Mouse (Mus musculus) hindlimb bud, embryonic 11.5 days (tissue): ENCODE data around the gene Sys1.

Source experiments
- DNase-seq: peaks from one replicate; pipeline ENCODE4 v3.0.0-alpha.2; 2012; ENCODE audit warnings: low read depth, low spot score; ENCODE audit errors: extremely low spot score

The Sys1 gene

GRCm38 (mm10) chr2:164496331-164496730, 39.6 kb downstream of the Sys1 start:
- DNase-seq, result no peak

- DNase-seq, result no peak
Observed at GRCm38 (mm10) chr2:164496847-164497690, 40.3 kb downstream of the Sys1 start, which contains the start of gene Pigt. Pigt (plus strand) TSS chr2:164497520.

- DNase-seq, result no peak
Observed at GRCm38 (mm10) chr2:164497691-164498268, 41.0 kb downstream of the Sys1 start.

DNA sequence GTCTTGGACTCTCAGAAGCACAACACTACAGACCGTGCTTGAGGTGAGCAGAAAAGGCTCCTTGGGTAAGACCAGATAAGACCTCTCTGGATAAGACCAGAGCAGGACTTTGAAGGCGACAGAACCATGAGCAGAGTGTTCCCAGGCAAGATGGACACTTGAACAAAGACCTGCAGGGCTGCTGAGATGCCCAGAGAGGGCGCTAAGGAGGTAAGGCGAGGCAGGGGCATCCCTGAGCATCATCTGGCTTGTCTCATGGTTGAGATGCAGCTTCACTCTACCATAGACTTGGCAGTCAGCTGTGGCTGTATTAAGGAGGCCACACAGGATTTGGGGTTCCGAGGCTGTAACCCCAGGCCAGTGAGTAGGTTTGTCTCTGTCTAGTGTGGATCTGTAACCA, 42.6 kb downstream of the Sys1 start:
- no peak for DNase-seq

GRCm38 (mm10) chr2:164500511-164500910, 43.7 kb downstream of the Sys1 start:
- DNase-seq, result no peak

GRCm38 (mm10) chr2:164504919-164505318, 48.2 kb downstream of the Sys1 start:
- no peak for DNase-seq

DNA sequence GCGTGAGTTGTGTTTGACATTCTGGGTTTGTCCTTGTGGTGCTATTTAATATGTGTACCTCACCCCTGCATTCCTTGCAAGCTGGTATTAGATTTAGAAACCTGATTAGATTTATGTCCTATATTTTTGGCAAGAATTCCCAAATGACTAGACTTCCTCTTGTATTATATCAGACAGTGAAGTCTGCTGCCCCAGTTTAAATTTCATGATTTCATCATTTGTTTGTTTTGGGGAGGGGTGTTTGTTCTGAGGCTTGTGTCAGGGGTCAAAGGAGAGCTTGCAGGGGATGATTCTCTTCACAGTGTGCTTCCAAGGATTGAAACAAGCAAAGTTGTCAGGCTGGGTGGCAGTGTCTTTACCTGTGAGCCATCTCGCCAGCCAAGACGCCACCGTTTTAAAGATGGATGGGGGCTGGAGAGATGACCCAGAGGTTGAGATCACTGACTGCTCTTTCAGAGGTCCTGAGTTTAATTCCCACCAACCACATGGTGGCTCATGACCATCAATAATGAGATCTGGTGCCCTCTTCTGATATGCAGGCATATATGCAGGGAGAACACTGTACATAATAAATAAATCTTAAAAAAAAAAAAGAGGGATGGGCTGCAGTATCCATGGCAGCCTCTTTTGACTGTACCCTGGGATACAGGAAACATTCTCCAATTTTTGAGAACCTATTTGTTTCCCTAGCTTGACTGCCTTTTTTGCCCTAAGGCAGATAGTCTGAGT, 49.0 kb downstream of the Sys1 start:
- DNase-seq, result no peak

- no peak for DNase-seq
Observed at GRCm38 (mm10) chr2:164507811-164508210, 51.0 kb downstream of the Sys1 start.

- no peak for DNase-seq
Observed at GRCm38 (mm10) chr2:164510621-164511190, 53.9 kb downstream of the Sys1 start.

DNA sequence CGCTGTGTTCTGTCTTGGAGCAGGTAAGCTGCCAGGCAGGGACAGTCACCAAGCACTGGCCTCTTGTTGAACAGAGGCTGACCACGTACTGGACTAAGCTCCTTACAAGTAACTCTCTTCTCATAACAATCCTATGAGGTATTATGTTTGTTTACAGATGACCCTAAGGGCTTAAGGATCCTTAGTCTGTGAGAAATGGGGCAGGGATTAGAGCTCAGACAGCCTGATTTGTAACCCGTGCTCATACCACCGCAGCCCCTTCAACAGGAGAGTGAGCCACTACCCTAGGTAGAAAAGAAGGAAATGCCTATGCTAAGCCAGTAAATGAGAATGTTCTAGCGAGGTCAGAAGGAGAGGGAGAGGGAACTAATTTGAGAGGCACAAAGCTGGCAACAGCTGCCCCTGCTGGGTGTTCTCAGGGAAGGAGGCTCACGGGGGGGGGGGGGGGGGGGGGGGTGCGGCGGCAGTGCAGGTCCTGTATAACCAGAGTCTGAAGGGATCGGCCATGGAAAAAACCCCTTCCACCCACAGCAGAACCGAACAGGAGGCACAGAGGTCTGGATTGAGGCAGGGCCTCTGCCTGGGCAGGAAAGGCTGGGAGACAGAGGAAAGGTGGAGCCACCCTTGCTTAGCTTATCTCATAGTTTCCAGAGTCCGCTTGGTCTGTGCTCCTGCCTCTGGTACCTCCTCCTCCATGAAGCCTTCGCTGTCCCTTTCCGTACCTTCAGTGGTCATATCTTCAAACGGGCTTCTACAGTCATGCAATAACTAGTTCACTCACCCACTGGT, 55.6 kb downstream of the Sys1 start:
- DNase-seq, result no peak

- no peak for DNase-seq
Observed at GRCm38 (mm10) chr2:164513389-164513788, 56.6 kb downstream of the Sys1 start.

GRCm38 (mm10) chr2:164514916-164515315, 58.2 kb downstream of the Sys1 start:
- DNase-seq, result no peak

DNA sequence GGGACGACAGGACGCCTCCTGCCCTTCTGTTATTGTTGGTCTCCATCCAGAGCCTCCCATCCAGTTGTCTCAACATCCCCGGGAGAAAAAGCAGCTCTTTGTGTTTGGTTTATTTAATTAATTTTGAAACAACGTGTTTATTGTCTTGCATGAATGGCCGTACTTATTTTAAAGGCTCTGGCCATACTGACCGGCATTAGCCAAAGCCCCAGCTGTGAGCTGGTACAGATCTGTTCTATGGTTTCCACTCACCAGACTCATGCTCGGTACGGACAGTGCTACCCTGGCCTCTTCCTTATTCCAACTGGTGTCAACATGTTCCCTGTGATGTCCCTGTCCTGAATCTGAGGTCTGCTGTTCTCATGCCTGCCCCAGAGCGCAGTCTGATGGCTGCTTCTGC, 59.1 kb downstream of the Sys1 start:
- DNase-seq, result no peak

DNA sequence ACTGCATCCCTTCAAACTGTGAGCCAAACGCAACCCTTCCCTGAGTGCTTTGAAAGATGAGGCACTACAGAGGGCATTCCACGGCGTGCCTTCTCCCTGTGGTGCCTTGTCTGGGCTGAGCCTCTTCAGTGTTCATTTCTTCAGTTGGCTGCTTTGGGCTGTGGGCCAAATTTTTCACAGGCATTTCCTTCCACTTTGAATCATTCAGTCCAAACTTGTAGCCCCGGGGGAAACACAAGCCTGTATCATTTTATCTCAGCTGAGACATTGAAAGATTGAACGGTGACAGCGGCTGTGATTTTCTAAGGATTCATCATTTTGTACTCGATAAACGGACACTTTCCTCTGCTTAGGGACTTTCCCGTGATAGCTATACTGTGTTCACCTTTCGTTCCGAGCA, 59.8 kb downstream of the Sys1 start:
- no peak for DNase-seq

DNA sequence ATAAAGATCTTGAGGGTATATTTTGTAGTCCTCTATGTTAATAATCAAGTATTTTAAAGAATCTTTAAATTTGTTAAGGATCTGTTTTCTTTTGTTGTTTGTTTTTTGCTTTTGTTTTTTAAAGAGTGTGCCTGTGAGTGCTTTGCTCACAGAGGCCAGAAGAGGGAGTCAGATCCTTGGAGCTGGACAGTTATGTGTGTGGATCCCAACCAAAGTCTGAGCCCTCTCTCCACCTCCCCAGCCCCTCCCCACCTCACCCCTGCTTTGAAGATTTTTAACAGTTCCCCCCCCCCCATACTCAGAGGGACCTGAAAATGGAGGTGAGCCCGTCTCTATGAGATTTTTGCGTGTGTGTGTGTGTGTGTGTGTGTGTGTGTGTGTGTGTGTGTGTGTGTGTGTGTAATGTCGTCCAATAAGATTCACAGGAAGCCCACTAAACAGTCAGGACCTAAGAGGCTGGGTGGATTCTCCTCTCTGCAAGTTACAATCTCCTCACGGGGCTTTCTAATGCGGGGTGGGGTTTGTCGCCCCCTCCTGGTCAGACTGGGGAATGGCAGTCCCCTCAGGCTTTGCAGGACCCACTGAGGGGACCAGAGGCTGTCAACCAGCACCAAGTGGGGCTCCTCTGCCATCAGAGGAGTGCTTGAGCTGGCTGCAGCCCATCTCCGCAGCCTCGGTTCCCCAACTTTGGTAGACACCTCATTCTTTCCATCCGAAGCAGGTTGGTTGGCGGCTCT, 60.9 kb downstream of the Sys1 start:
- no peak for DNase-seq

GRCm38 (mm10) chr2:164518266-164519170, 61.8 kb downstream of the Sys1 start:
- no peak for DNase-seq

DNA sequence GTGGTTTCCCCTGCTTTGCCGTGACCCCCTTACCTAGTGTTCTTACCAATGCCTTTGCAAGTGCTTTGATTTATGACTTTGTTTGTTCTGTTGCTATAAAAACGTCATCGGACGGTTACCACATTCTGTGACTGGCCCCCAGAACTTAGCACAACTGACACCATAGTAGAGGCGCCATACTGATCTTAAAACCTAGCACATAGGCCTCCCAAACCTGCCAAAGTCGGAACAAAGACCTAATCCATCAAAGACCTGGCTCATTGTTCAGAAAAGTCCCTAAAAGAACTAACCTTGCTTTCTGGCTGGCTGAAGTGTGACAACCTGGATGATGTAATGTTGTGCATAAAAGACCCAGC, 62.4 kb downstream of the Sys1 start:
- no peak for DNase-seq

GRCm38 (mm10) chr2:164520782-164521181, 64.0 kb downstream of the Sys1 start:
- DNase-seq, result no peak

GRCm38 (mm10) chr2:164521841-164522240, 65.1 kb downstream of the Sys1 start:
- no peak for DNase-seq
